Mouse (Mus musculus) G1E (cell line): ENCODE results near the gene Akap6.

Experiments used
- CTCF ChIP-seq: IDR thresholded peaks from 2 replicates; pipeline ENCODE4 v1.5.1; 2012; ENCODE audit warnings: low read depth, low read length, inconsistent platforms, mixed read lengths
- GATA1 ChIP-seq: IDR thresholded peaks from 2 replicates; pipeline ENCODE4 v1.6.1; 2012; ENCODE audit warnings: borderline replicate concordance, low read length, inconsistent platforms, mixed read lengths
- GATA2 ChIP-seq: IDR thresholded peaks from 2 replicates; pipeline ENCODE4 v1.6.1; 2012; ENCODE audit warnings: low read depth, low read length, inconsistent platforms, borderline replicate concordance
- POLR2AphosphoS5 ChIP-seq: IDR thresholded peaks from 2 replicates; pipeline ENCODE4 v1.6.1; 2012; ENCODE audit warnings: low read depth, low read length, inconsistent platforms; ENCODE audit not compliant: insufficient replicate concordance
- TAL1 ChIP-seq: conservative IDR thresholded peaks from 2 replicates; pipeline ENCODE4 v1.6.1; 2012; ENCODE audit warnings: low read depth, low read length, inconsistent platforms, mixed read lengths

DNA sequence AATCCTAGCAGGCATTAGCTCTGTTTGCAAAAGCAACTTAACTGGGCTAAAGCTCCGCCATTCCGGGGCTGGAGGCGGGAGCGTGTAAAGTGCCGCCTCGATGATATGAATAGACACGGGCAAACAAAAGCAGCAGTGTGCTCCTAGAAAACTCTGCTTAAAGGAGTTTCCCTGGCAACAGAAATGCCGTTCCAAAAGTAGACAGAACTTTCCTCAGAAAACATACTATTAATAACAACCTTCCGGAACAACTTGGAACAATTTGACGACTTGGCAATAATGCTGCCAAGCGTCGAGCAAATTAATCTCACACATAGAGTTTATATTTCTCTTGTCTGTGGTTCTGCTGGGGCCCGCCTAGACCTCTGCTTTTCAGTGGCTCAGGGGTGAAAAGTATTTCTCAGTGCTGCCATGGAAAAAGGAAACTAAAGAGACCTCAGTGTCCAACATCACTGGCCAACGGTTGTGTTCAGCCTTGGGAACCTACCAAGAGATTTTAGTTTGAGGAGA, 334.3 kb downstream of the Akap6 start:
- TF ChIP-seq TAL1 (no peak), CTCF (no peak), GATA1 (no peak), GATA2 (no peak), POLR2AphosphoS5 (no peak)
